Mouse (Mus musculus): ENCODE measurements around the gene Crip1. TPM values are rescaled to one million over a fixed set of nuclear protein-coding genes. Genes with fewer than 3 reads are reported as not detected.

The Crip1 gene
- total RNA-seq, 2 experiments from 2014 or later = 84.6 to 242 TPM

DNA sequence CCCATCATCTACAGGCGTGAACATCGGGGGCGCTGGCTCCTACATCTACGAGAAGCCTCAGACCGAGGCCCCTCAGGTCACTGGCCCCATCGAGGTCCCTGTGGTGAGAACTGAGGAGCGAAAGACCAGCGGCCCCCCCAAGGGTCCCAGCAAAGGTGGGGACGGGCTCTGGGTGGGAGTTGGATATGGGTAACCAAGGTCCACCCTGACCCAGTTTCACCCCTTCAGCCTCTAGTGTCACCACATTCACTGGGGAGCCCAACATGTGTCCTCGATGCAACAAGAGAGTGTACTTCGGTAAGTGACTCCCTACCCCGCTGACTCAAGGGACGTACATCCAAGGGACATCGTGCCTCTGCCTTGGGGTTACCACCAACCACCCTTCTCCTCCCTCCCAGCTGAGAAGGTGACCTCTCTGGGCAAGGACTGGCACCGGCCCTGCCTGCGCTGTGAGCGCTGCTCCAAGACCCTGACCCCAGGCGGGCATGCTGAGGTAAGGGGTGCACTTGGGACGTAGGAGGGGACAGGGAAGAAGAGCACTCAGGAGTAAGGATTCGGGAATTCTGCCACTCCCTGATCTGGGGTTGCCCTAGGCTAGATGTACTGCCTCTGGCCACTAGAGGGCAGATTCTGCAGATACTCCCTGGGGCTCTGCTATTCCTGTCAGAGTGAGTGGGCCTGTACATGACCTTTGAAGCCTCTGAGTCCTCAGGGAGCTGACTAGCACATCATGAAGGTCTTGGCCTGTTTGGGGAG lies 1.9 kb upstream of the Crip1 start:
- ATAC-seq (replicated peaks; ENCODE audit: poor library complexity, severe bottlenecking) = peak; percentile 13; the same call in 1 of the 2 replicates

GRCm38 (mm10) chr12:113144886-113145285 lies 1.2 kb upstream of the Crip1 start:
- no peak for ATAC-seq (replicated peaks; ENCODE audit: poor library complexity, severe bottlenecking)

- ATAC-seq (replicated peaks; ENCODE audit: poor library complexity, severe bottlenecking) = no peak
Observed at GRCm38 (mm10) chr12:113145591-113145990, 525 bp upstream of the Crip1 start.

GRCm38 (mm10) chr12:113147481-113147880 lies 1.4 kb downstream of the Crip1 start:
- no peak for ATAC-seq (replicated peaks; ENCODE audit: poor library complexity, severe bottlenecking)

GRCm38 (mm10) chr12:113148381-113149035 lies 2.4 kb downstream of the Crip1 start:
- ATAC-seq (replicated peaks; ENCODE audit: poor library complexity, severe bottlenecking) = no peak

GRCm38 (mm10) chr12:113149341-113149740 lies 3.2 kb downstream of the Crip1 start:
- no peak for ATAC-seq (replicated peaks; ENCODE audit: poor library complexity, severe bottlenecking)

GRCm38 (mm10) chr12:113149896-113150295 lies 3.8 kb downstream of the Crip1 start:
- ATAC-seq (replicated peaks; ENCODE audit: poor library complexity, severe bottlenecking) = no peak

DNA sequence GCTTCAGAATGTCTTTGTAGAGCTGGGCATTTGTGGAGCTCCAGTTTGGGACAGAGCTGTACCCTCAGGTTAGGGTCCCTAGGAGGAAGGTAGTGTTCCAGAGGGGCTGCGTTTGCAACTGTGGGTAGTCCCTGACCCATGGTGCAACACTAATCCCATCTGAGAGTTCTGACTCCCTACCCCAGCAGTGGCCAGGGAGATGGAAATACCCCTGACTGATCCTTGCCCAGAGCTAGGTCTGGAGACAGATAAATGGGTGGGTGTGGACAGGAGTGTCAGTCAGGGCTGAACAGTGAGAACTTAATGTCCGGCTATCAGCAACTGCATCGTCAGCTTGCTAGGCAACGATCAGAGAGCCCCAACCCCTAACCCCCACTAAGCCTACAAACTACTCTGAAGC lies 4.5 kb downstream of the Crip1 start:
- no peak for ATAC-seq (replicated peaks; ENCODE audit: poor library complexity, severe bottlenecking)

GRCm38 (mm10) chr12:113151046-113151445 lies 4.9 kb downstream of the Crip1 start:
- ATAC-seq (replicated peaks; ENCODE audit: poor library complexity, severe bottlenecking) = no peak

GRCm38 (mm10) chr12:113151661-113152271 lies 5.7 kb downstream of the Crip1 start:
- ATAC-seq (replicated peaks; ENCODE audit: poor library complexity, severe bottlenecking) = peak; percentile 17

GRCm38 (mm10) chr12:113152272-113152661 lies 6.2 kb downstream of the Crip1 start:
- ATAC-seq (replicated peaks; ENCODE audit: poor library complexity, severe bottlenecking) = no peak

GRCm38 (mm10) chr12:113152991-113153525 lies 6.9 kb downstream of the Crip1 start:
- no peak for ATAC-seq (replicated peaks; ENCODE audit: poor library complexity, severe bottlenecking)

DNA sequence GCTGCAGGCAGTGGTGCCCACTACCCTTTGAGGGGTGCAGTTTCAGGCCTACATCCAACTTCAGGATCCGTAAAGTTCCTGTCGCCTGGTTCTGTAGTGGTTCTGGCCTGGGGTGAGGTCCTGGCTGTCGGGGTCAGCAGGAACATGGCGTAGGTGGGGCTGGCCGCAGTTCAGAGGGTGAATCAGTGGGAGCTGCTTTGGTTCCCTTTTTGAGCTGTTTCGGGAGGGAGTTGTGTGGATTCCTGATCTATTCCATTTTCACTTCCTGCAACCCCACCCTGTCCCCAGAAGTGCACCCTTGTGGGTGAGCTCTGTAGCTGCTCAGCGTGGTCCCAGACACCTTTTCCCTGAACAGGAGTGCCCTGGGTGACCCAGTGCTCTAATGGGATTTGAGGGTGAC lies 7.9 kb downstream of the Crip1 start:
- ATAC-seq (replicated peaks; ENCODE audit: poor library complexity, severe bottlenecking) = peak; percentile 15

- no peak for ATAC-seq (replicated peaks; ENCODE audit: poor library complexity, severe bottlenecking)
Observed at GRCm38 (mm10) chr12:113154747-113155075, 8.6 kb downstream of the Crip1 start.

- ATAC-seq (replicated peaks; ENCODE audit: poor library complexity, severe bottlenecking) = no peak; the same call in 1 of the 2 replicates
Observed at GRCm38 (mm10) chr12:113155076-113155771, 9.1 kb downstream of the Crip1 start.

GRCm38 (mm10) chr12:113155887-113156539 lies 9.9 kb downstream of the Crip1 start, which contains the start of gene Tedc1:
Tedc1 (plus strand) TSS chr12:113156421.
- ATAC-seq (replicated peaks; ENCODE audit: poor library complexity, severe bottlenecking) = peak; percentile 74

DNA sequence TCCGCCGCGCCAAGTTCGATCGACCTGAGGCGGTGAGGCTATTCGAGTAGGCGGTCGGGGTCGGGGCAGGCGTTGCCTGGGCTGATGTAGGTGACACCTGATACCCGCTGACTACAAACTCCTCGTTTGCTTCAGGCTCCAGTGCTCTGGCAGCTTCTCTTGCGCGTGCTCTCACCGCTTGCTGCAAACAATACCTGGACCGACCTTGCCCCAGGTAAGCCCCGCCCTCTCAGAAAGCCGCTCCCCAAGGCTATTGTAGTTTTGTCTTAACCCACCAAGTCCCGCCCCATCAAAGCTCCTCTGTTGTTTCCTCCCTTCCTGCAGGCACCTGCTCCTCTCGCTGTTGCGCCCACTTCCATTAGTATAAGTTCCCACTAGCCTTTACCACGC lies 10.4 kb downstream of the Crip1 start:
- no peak for ATAC-seq (replicated peaks; ENCODE audit: poor library complexity, severe bottlenecking)

DNA sequence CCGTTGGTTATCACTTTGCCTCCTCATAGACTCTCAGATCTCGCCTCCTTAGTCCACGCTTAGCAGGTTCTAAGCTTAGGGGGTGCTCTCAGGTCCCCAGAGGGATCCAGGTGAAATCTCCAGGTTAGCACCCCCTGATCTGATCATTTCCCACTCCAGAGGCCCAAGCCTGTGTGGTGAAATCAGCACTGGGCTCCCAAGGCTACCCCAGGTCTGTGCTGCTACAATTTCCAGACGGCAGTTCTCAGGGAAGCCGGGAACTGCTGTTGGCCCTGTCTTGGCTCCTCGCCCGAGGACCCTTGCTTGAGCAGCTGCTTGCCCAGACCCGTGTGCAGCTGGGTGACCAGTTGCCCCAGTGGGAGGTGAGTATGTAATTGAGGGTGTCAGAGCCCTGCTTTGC lies 10.9 kb downstream of the Crip1 start:
- ATAC-seq (replicated peaks; ENCODE audit: poor library complexity, severe bottlenecking) = no peak

- ATAC-seq (replicated peaks; ENCODE audit: poor library complexity, severe bottlenecking) = no peak
Observed at GRCm38 (mm10) chr12:113157521-113157920, 11.4 kb downstream of the Crip1 start.

DNA sequence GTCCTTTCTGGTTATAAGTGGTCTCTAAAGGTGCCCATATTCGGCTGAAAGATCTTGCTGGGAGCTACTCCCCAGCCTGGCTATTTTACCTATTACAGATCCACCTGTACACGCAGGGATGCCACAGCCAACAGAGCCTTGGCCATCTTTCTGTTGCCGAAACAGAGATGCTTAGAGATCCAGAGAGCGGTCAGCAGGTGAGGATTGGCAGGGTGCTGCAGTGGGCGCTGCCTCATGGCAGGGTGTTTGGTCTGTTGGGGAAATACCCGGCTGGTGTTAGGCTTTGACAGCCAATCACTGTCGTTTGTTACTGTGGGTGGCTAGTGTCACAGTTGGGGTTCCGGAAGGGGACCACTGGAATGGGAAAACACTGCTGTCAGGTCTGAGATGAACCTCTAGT lies 11.9 kb downstream of the Crip1 start:
- ATAC-seq (replicated peaks; ENCODE audit: poor library complexity, severe bottlenecking) = no peak
